Mouse (Mus musculus): ENCODE measurements around the gene Dok5. TPM values are rescaled to one million over a fixed set of nuclear protein-coding genes. Genes with fewer than 3 reads are reported as not detected.
A peak's percentile ranks its signal among the peaks of the same experiment; 100 is the strongest.

Dok5 gene
- polyA plus RNA-seq, 1 experiment from 2014 or later, result 6.1 TPM

GRCm38 (mm10) chr2:170855210-170855609 lies 123.6 kb downstream of the Dok5 start:
- Histone ChIP-seq H3K4me3 (no peak overlapping the region), H3K27me3 (ENCODE audit: poor library complexity, severe bottlenecking) (no peaks in the 10 kb centered on the region), H3K36me3 (replicated peaks) (no peaks in the 10 kb centered on the region), H3K27ac (0 out of 2 replicates have a peak overlapping the region, but pooled peaks have one; percentile 36), H3K4me1 (peaks cover 34% of the 10 kb centered on the region), H3K9me3 (peaks cover 4% of the 10 kb centered on the region; the same call in 1 of the 2 replicates)
- WGBS, result 50% methylated on average over 3 of the region's 3 CpGs
- no peak for DNase-seq (ENCODE audit: extremely low spot score, low spot score)

GRCm38 (mm10) chr2:170856085-170856484 lies 124.5 kb downstream of the Dok5 start:
- H3K36me3 ChIP-seq (replicated peaks), result no peaks in the 10 kb centered on the region
- WGBS, result 69% methylated on average over 5 of the region's 5 CpGs
- peaks cover 34% of the 10 kb centered on the region for H3K4me1 ChIP-seq
- H3K9me3 ChIP-seq, result no peaks in the 10 kb centered on the region
- H3K4me3 ChIP-seq, result no peak overlapping the region
- H3K27me3 ChIP-seq (ENCODE audit: poor library complexity, severe bottlenecking), result no peaks in the 10 kb centered on the region
- no peak for DNase-seq (ENCODE audit: extremely low spot score, low spot score)
- H3K27ac ChIP-seq, result peak overlapping the region; percentile 36; the same call in 1 of the 2 replicates

- whole genome bisulfite sequencing, result 81% methylated on average over 7 of the region's 7 CpGs
- no peak for DNase-seq (ENCODE audit: extremely low spot score, low spot score)
- Histone ChIP-seq H3K27me3 (ENCODE audit: poor library complexity, severe bottlenecking) (no peaks in the 10 kb centered on the region), H3K4me3 (no peak overlapping the region), H3K9me3 (no peaks in the 10 kb centered on the region), H3K27ac (no peak overlapping the region), H3K36me3 (replicated peaks) (no peaks in the 10 kb centered on the region), H3K4me1 (peaks cover 34% of the 10 kb centered on the region)
Observed at GRCm38 (mm10) chr2:170857507-170857906, 125.9 kb downstream of the Dok5 start.

GRCm38 (mm10) chr2:170858640-170859039 lies 127.0 kb downstream of the Dok5 start:
- no peak for DNase-seq (ENCODE audit: extremely low spot score, low spot score)
- Histone ChIP-seq H3K4me1 (peaks cover 34% of the 10 kb centered on the region), H3K9me3 (no peaks in the 10 kb centered on the region), H3K27me3 (ENCODE audit: poor library complexity, severe bottlenecking) (no peaks in the 10 kb centered on the region), H3K27ac (0 out of 2 replicates have a peak overlapping the region, but pooled peaks have one; percentile 15), H3K36me3 (replicated peaks) (no peaks in the 10 kb centered on the region), H3K4me3 (no peak overlapping the region)
- 33% methylated on average over 3 of the region's 3 CpGs for WGBS

GRCm38 (mm10) chr2:170860576-170860975 lies 129.0 kb downstream of the Dok5 start:
- Histone ChIP-seq H3K27ac (no peak overlapping the region), H3K9me3 (no peaks in the 10 kb centered on the region), H3K4me1 (peaks cover 27% of the 10 kb centered on the region), H3K27me3 (ENCODE audit: poor library complexity, severe bottlenecking) (no peaks in the 10 kb centered on the region), H3K36me3 (replicated peaks) (no peaks in the 10 kb centered on the region), H3K4me3 (no peak overlapping the region)
- 65% methylated on average over 4 of the region's 4 CpGs for WGBS
- DNase-seq (ENCODE audit: extremely low spot score, low spot score), result no peak

GRCm38 (mm10) chr2:170862799-170863198 lies 131.2 kb downstream of the Dok5 start:
- Histone ChIP-seq H3K4me3 (no peak overlapping the region), H3K27me3 (ENCODE audit: poor library complexity, severe bottlenecking) (no peaks in the 10 kb centered on the region), H3K27ac (no peak overlapping the region), H3K9me3 (no peaks in the 10 kb centered on the region), H3K36me3 (replicated peaks) (no peaks in the 10 kb centered on the region), H3K4me1 (peaks cover 15% of the 10 kb centered on the region)
- no peak for DNase-seq (ENCODE audit: extremely low spot score, low spot score)
- 88% methylated on average over 9 of the region's 9 CpGs for WGBS

GRCm38 (mm10) chr2:170863201-170863600 lies 131.6 kb downstream of the Dok5 start:
- no peaks in the 10 kb centered on the region for H3K27me3 ChIP-seq (ENCODE audit: poor library complexity, severe bottlenecking)
- no peak overlapping the region for H3K4me3 ChIP-seq
- DNase-seq (ENCODE audit: extremely low spot score, low spot score), result no peak
- 94% methylated on average over 10 of the region's 10 CpGs for WGBS
- peaks cover 12% of the 10 kb centered on the region for H3K4me1 ChIP-seq
- no peaks in the 10 kb centered on the region for H3K36me3 ChIP-seq (replicated peaks)
- no peak overlapping the region for H3K27ac ChIP-seq
- H3K9me3 ChIP-seq, result no peaks in the 10 kb centered on the region

- Histone ChIP-seq H3K9me3 (no peaks in the 10 kb centered on the region), H3K4me3 (no peak overlapping the region), H3K36me3 (replicated peaks) (no peaks in the 10 kb centered on the region), H3K4me1 (peaks cover 3% of the 10 kb centered on the region), H3K27ac (no peak overlapping the region), H3K27me3 (ENCODE audit: poor library complexity, severe bottlenecking) (no peaks in the 10 kb centered on the region)
- 93% methylated on average over 5 of the region's 5 CpGs for WGBS
- no peak for DNase-seq (ENCODE audit: extremely low spot score, low spot score)
Observed at GRCm38 (mm10) chr2:170864043-170864442, 132.4 kb downstream of the Dok5 start.

GRCm38 (mm10) chr2:170864820-170865219 lies 133.2 kb downstream of the Dok5 start:
- no peaks in the 10 kb centered on the region for H3K27me3 ChIP-seq (ENCODE audit: poor library complexity, severe bottlenecking)
- no peaks in the 10 kb centered on the region for H3K36me3 ChIP-seq (replicated peaks)
- no peak for DNase-seq (ENCODE audit: extremely low spot score, low spot score)

GRCm38 (mm10) chr2:170870566-170870965 lies 139.0 kb downstream of the Dok5 start:
- Histone ChIP-seq H3K27me3 (ENCODE audit: poor library complexity, severe bottlenecking) (no peaks in the 10 kb centered on the region), H3K36me3 (replicated peaks) (no peaks in the 10 kb centered on the region), H3K4me3 (no peak overlapping the region), H3K4me1 (peaks cover 5% of the 10 kb centered on the region; the same call in 1 of the 2 replicates), H3K9me3 (no peaks in the 10 kb centered on the region), H3K27ac (peak overlapping the region; percentile 58; the same call in 1 of the 2 replicates)
- DNase-seq (ENCODE audit: extremely low spot score, low spot score), result no peak
- 90% methylated on average over 15 of the region's 15 CpGs for WGBS

More at GRCm38 (mm10) chr2:170864820-170865219, 133.2 kb downstream of the Dok5 start:
- WGBS, result 85% methylated on average over 6 of the region's 6 CpGs
- no peak overlapping the region for H3K4me3 ChIP-seq
- H3K4me1 ChIP-seq, result 0 out of 2 replicates have a peak, but pooled peaks cover 2% of the 10 kb centered on the region
- no peak overlapping the region for H3K27ac ChIP-seq
- H3K9me3 ChIP-seq, result no peaks in the 10 kb centered on the region

- Histone ChIP-seq H3K27ac (no peak overlapping the region), H3K36me3 (replicated peaks) (no peaks in the 10 kb centered on the region), H3K9me3 (no peaks in the 10 kb centered on the region), H3K4me3 (no peak overlapping the region), H3K4me1 (peaks cover 5% of the 10 kb centered on the region; the same call in 1 of the 2 replicates), H3K27me3 (ENCODE audit: poor library complexity, severe bottlenecking) (no peaks in the 10 kb centered on the region)
- 86% methylated on average over 3 of the region's 3 CpGs for WGBS
- DNase-seq (ENCODE audit: extremely low spot score, low spot score), result no peak
Observed at GRCm38 (mm10) chr2:170871469-170871868, 139.9 kb downstream of the Dok5 start.

GRCm38 (mm10) chr2:170873382-170873781 lies 141.8 kb downstream of the Dok5 start:
- no peaks in the 10 kb centered on the region for H3K36me3 ChIP-seq (replicated peaks)
- H3K27ac ChIP-seq, result peak overlapping the region; percentile 40; the same call in 1 of the 2 replicates
- 21% methylated on average over 8 of the region's 8 CpGs for WGBS
- DNase-seq (ENCODE audit: extremely low spot score, low spot score), result peak; percentile 81
- H3K4me1 ChIP-seq, result peaks cover 12% of the 10 kb centered on the region
- H3K27me3 ChIP-seq (ENCODE audit: poor library complexity, severe bottlenecking), result peaks cover 5% of the 10 kb centered on the region
- no peaks in the 10 kb centered on the region for H3K9me3 ChIP-seq
- H3K4me3 ChIP-seq, result no peak overlapping the region

GRCm38 (mm10) chr2:170877515-170877914 lies 145.9 kb downstream of the Dok5 start:
- H3K27me3 ChIP-seq (ENCODE audit: poor library complexity, severe bottlenecking), result peaks cover 20% of the 10 kb centered on the region
- 2% methylated on average over 4 of the region's 4 CpGs for WGBS

GRCm38 (mm10) chr2:170877936-170878335 lies 146.3 kb downstream of the Dok5 start:
- no peak for DNase-seq (ENCODE audit: extremely low spot score, low spot score)
- Histone ChIP-seq H3K36me3 (replicated peaks) (no peaks in the 10 kb centered on the region), H3K27ac (no peak overlapping the region), H3K27me3 (ENCODE audit: poor library complexity, severe bottlenecking) (peaks cover 20% of the 10 kb centered on the region), H3K4me1 (peaks cover 25% of the 10 kb centered on the region), H3K9me3 (no peaks in the 10 kb centered on the region), H3K4me3 (no peak overlapping the region)
- WGBS, result 64% methylated on average over 5 of the region's 5 CpGs

More at GRCm38 (mm10) chr2:170877515-170877914, 145.9 kb downstream of the Dok5 start:
- Histone ChIP-seq H3K4me1 (peaks cover 27% of the 10 kb centered on the region), H3K9me3 (no peaks in the 10 kb centered on the region), H3K27ac (no peak overlapping the region), H3K4me3 (no peak overlapping the region), H3K36me3 (replicated peaks) (no peaks in the 10 kb centered on the region)
- DNase-seq (ENCODE audit: extremely low spot score, low spot score), result peak; percentile 87

Data from forebrain, embryonic 10.5 days (tissue).